Mouse (Mus musculus): Measurements from ENCODE around the gene Napepld. TPM values are rescaled to one million over a fixed set of nuclear protein-coding genes. Genes with fewer than 3 reads are reported as not detected.
"Not testable (repeated sequence)": the region's sequence is repeated elsewhere in the genome, so short reads cannot be mapped to it uniquely, and the experiment has no call there.

Napepld gene
- polyA plus RNA-seq, 1 experiment from 2014 or later = 2.1 TPM

GRCm38 (mm10) chr5:21616450-21617009, 84.7 kb downstream of the Napepld start:
- Histone ChIP-seq H3K36me3 (no peaks in the 10 kb centered on the region), H3K27me3 (replicated peaks) (no peaks in the 10 kb centered on the region), H3K4me2 (no peak overlapping the region), H3K4me3 (replicated peaks) (no peak overlapping the region), H3K9me3 (replicated peaks) (no peaks in the 10 kb centered on the region), H3K9ac (replicated peaks) (no peak overlapping the region), H3K27ac (replicated peaks) (no peak overlapping the region), H3K4me1 (no peaks in the 10 kb centered on the region)
- 73% methylated on average over 3 of the region's 3 CpGs for WGBS
- ATAC-seq (ENCODE audit: low FRiP score) = no peak

- not testable (repeated sequence) for H3K4me3 ChIP-seq (replicated peaks); H3K9me3 ChIP-seq (replicated peaks); H3K4me1 ChIP-seq; H3K9ac ChIP-seq (replicated peaks); H3K27ac ChIP-seq (replicated peaks); H3K36me3 ChIP-seq; ATAC-seq (ENCODE audit: low FRiP score); H3K27me3 ChIP-seq (replicated peaks); H3K4me2 ChIP-seq
- WGBS = 98% methylated on average over 11 of the region's 11 CpGs
Observed at GRCm38 (mm10) chr5:21614299-21614698, 86.9 kb downstream of the Napepld start.

Other genes starting within 250 kb of the Napepld start
- gene Lrrc17, start 157.8 kb downstream of the Napepld start, polyA plus RNA-seq (2015; fragmentation: Nextera tagmentation; extraction: Ambion mirVana) = 8.1 and 18.6 TPM in 2 replicates
- 0.08 and 0.13 TPM in 2 replicates for gene Fbxl13, start 55.8 kb downstream of the Napepld start, polyA plus RNA-seq (2015; fragmentation: Nextera tagmentation; extraction: Ambion mirVana)
- 41.3 and 44.2 TPM in 2 replicates for gene Armc10, start 55.6 kb downstream of the Napepld start, polyA plus RNA-seq (2015; fragmentation: Nextera tagmentation; extraction: Ambion mirVana)
- 68.2 and 74.6 TPM in 2 replicates for gene Pmpcb, start 35.7 kb upstream of the Napepld start, polyA plus RNA-seq (2015; fragmentation: Nextera tagmentation; extraction: Ambion mirVana)
- 69.9 and 77.8 TPM in 2 replicates for gene Dnajc2, start 83.9 kb upstream of the Napepld start, polyA plus RNA-seq (2015; fragmentation: Nextera tagmentation; extraction: Ambion mirVana)
- gene Psmc2, start 83.9 kb upstream of the Napepld start, polyA plus RNA-seq (2015; fragmentation: Nextera tagmentation; extraction: Ambion mirVana) = 186 and 189 TPM in 2 replicates
- 0.27 and 0.45 TPM in 2 replicates for gene Slc26a5, start 164.2 kb upstream of the Napepld start, polyA plus RNA-seq (2015; fragmentation: Nextera tagmentation; extraction: Ambion mirVana)

Data from neural tube, embryonic 15.5 days (tissue).